ENCODE assay signal across 11 mouse cellular contexts in the genomic region with DNA sequence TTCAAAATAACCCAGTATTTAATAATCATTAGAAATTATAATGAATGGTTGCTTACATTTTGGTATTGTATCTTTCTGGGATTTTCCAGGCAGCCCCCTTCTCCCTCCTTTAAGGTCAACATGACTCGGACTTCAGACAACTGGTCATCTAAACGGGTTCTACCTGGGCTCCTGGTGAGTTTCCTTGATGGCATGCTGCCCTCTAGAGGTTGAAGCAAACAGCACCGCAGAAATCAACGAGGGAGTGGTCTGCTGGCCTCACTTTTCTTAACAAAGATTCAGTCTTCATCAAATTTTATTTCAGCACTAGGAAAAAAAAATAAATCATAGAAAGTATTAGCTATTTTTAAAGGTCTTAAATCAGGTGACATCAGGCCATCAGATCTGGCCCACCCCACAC. TPM values are rescaled to one million over a fixed set of nuclear protein-coding genes. Genes with fewer than 3 reads are reported as not detected.
A peak's percentile ranks its signal among the peaks of the same experiment; 100 is the strongest.
DNase-seq lines count a peak whose midpoint lies in the region; ATAC-seq lines count a peak whose summit lies in the region.
"Had no signal": no experiment of that assay in that cellular context is flagged by ENCODE, and none has a peak within 500 bp of the region (broad histone marks: within the 10 kb centered on the region; RNA-seq: fewer than 3 reads in every experiment).

No protein-coding gene starts in this region.

- H3K4me1 ChIP-seq in hindbrain, embryonic 16.5 days (ENCODE audit: control insufficient read depth, insufficient read depth, low read depth, low read length) = no peaks in the 10 kb centered on the region

- ATAC-seq in hindbrain, embryonic 16.5 days = no peak

- H3K27me3 ChIP-seq in hindbrain, embryonic 16.5 days (replicated peaks; ENCODE audit: control insufficient read depth, insufficient read depth, low read length) = peaks cover 16% of the 10 kb centered on the region

- H3K9ac ChIP-seq in hindbrain, embryonic 16.5 days (ENCODE audit: low read depth, low read length) = no peak overlapping the region

- no peak overlapping the region for H3K27ac ChIP-seq in hindbrain, embryonic 16.5 days (ENCODE audit: low read depth, low read length)

- no peaks in the 10 kb centered on the region for H3K9me3 ChIP-seq in hindbrain, embryonic 16.5 days (ENCODE audit: control insufficient read depth, low read length)

- peak; percentile 10 to 40 for DNase-seq in cerebellum, postnatal 25 days
- DNase-seq in cerebellum, adult 8-10 months = no peak
- peak; percentile 5 to 25 for DNase-seq in left cerebral cortex, postnatal 14 days (ENCODE audit: low spot score in 2 of 2)
- no peak for DNase-seq in left cerebral cortex, postnatal 4 days
- DNase-seq in R1 (ENCODE audit: low read depth, low spot score) = peak; percentile 22
- peak; percentile 49 for DNase-seq in lung, postnatal 14 days
- DNase-seq in urinary bladder, postnatal 36 days (ENCODE audit: low spot score in 2 of 2) = no peak
- DNase-seq: thymus, adult 2 months had no signal

- no peaks in the 10 kb centered on the region for H3K36me3 ChIP-seq in hindbrain, embryonic 16.5 days (ENCODE audit: control insufficient read depth, insufficient read depth, low read length)

- WGBS in hindbrain, embryonic 16.5 days = 11% methylated on average over 4 of the region's 4 CpGs

- no peak overlapping the region for H3K4me2 ChIP-seq in hindbrain, embryonic 16.5 days (ENCODE audit: low read length)

- intact Hi-C loops in left cerebral cortex, postnatal 14 days (cut with DNase I) = no loop called here
- intact Hi-C loops in left cerebral cortex, postnatal 4 days (cut with DNase I) = no loop called here

- H3K4me3 ChIP-seq in hindbrain, embryonic 16.5 days (ENCODE audit: low read length) = no peak overlapping the region

RNA-seq across cellular contexts. Expression of gene Nkx2-9, which starts 21.4 kb away (rescaled TPM):
- not detected for total RNA-seq in left cerebral cortex, postnatal 14 days (2021)
- total RNA-seq in left cerebral cortex, postnatal 4 days (2021) = not detected
- not detected in 2 replicates for polyA plus RNA-seq in hindbrain, embryonic 16.5 days (2015; fragmentation: Nextera tagmentation; extraction: Ambion mirVana)
- total RNA-seq: heart, postnatal 25 days had no signal
- polyA plus RNA-seq: limb, embryonic 11.5 days had no signal

RNA-seq across cellular contexts. Expression of gene Nkx2-1, which starts 55.0 kb away (rescaled TPM):
- under 1 TPM; 0.35 to 0.47 TPM for total RNA-seq in left cerebral cortex, postnatal 14 days (2021)
- total RNA-seq in left cerebral cortex, postnatal 4 days (2021) = 1 to 10 TPM; 1.7 to 2.7 TPM
- polyA plus RNA-seq in hindbrain, embryonic 16.5 days (2015; fragmentation: Nextera tagmentation; extraction: Ambion mirVana) = 0.54 TPM in 1 of 2 replicates, not detected in the other
- polyA plus RNA-seq: limb, embryonic 11.5 days had no signal

Comparison
In these comparisons a context has a peak if more than half of its experiments do, and no peak if none do; other contexts are left out.
1. DNase-seq: peak in cerebellum, postnatal 25 days (2 of 2), left cerebral cortex, postnatal 14 days (2 of 2), R1 (single experiment) and lung, postnatal 14 days (single experiment); none in cerebellum, adult 8-10 months (single experiment), left cerebral cortex, postnatal 4 days (single experiment) and urinary bladder, postnatal 36 days (0 of 2).